Mouse (Mus musculus) layer of hippocampus, adult 9-10 months (tissue): ENCODE measurements around the gene Pitpnm1.

ENCODE experiments used
- DNase-seq: peaks from one replicate; pipeline ENCODE4 v3.0.0; 2022; ENCODE audit warnings: low spot score

Pitpnm1 gene

GRCm38 (mm10) chr19:4068717-4069410, 30.9 kb upstream of the Pitpnm1 start:
- DNase-seq, result no peak

- no peak for DNase-seq
Observed at GRCm38 (mm10) chr19:4070311-4070710, 29.5 kb upstream of the Pitpnm1 start.

GRCm38 (mm10) chr19:4070756-4071155, 29.0 kb upstream of the Pitpnm1 start:
- DNase-seq, result no peak

GRCm38 (mm10) chr19:4071406-4071805, 28.4 kb upstream of the Pitpnm1 start:
- DNase-seq, result no peak

- no peak for DNase-seq
Observed at GRCm38 (mm10) chr19:4072706-4073424, 26.9 kb upstream of the Pitpnm1 start.

GRCm38 (mm10) chr19:4075531-4075930, 24.3 kb upstream of the Pitpnm1 start:
- no peak for DNase-seq

- DNase-seq, result no peak
Observed at GRCm38 (mm10) chr19:4079594-4079993, 20.2 kb upstream of the Pitpnm1 start.

- no peak for DNase-seq
Observed at GRCm38 (mm10) chr19:4080511-4081009, 19.2 kb upstream of the Pitpnm1 start.

GRCm38 (mm10) chr19:4081394-4081793, 18.4 kb upstream of the Pitpnm1 start, which contains the start of gene Cabp2:
Gene Cabp2, plus strand, starts transcription at chr19:4081578.
- no peak for DNase-seq

GRCm38 (mm10) chr19:4082219-4082965, 17.4 kb upstream of the Pitpnm1 start:
- DNase-seq, result no peak

- no peak for DNase-seq
Observed at GRCm38 (mm10) chr19:4083316-4083715, 16.5 kb upstream of the Pitpnm1 start.

GRCm38 (mm10) chr19:4083826-4084225, 16.0 kb upstream of the Pitpnm1 start:
- DNase-seq, result no peak

- no peak for DNase-seq
Observed at GRCm38 (mm10) chr19:4084984-4085383, 14.8 kb upstream of the Pitpnm1 start.

GRCm38 (mm10) chr19:4086156-4086555, 13.6 kb upstream of the Pitpnm1 start:
- DNase-seq, result no peak

GRCm38 (mm10) chr19:4087090-4087489, 12.7 kb upstream of the Pitpnm1 start:
- no peak for DNase-seq

- no peak for DNase-seq
Observed at GRCm38 (mm10) chr19:4088146-4088545, 11.7 kb upstream of the Pitpnm1 start.

GRCm38 (mm10) chr19:4089128-4089527, 10.7 kb upstream of the Pitpnm1 start:
- no peak for DNase-seq

GRCm38 (mm10) chr19:4090446-4090845, 9.4 kb upstream of the Pitpnm1 start:
- no peak for DNase-seq

GRCm38 (mm10) chr19:4091383-4091782, 8.4 kb upstream of the Pitpnm1 start:
- no peak for DNase-seq

GRCm38 (mm10) chr19:4092750-4093149, 7.0 kb upstream of the Pitpnm1 start:
- no peak for DNase-seq

- no peak for DNase-seq
Observed at GRCm38 (mm10) chr19:4093772-4094171, 6.0 kb upstream of the Pitpnm1 start.

GRCm38 (mm10) chr19:4094348-4094747, 5.5 kb upstream of the Pitpnm1 start:
- no peak for DNase-seq
